Mouse (Mus musculus): ENCODE data around the gene Gm11985. TPM values are rescaled to one million over a fixed set of nuclear protein-coding genes. Genes with fewer than 3 reads are reported as not detected.
A peak's percentile ranks its signal among the peaks of the same experiment; 100 is the strongest.

The Gm11985 gene
- polyA plus RNA-seq, 1 experiment from 2014 or later: not detected

GRCm38 (mm10) chr11:7212126-7212798 lies 23.9 kb upstream of the Gm11985 start:
- Histone ChIP-seq H3K4me1 (ENCODE audit: control insufficient read depth, insufficient read depth, low read length) (peaks cover 12% of the 10 kb centered on the region; the same call in 1 of the 2 replicates), H3K9me3 (ENCODE audit: control insufficient read depth, low read length) (no peaks in the 10 kb centered on the region), H3K4me2 (ENCODE audit: low read depth, severe bottlenecking) (peak overlapping the region; percentile 90), H3K36me3 (ENCODE audit: control insufficient read depth, insufficient read depth, low read length) (no peaks in the 10 kb centered on the region), H3K27me3 (ENCODE audit: control insufficient read depth, insufficient read depth, low read length) (peaks cover 30% of the 10 kb centered on the region), H3K4me3 (ENCODE audit: low read depth, low read length) (peak overlapping the region; percentile 50), H3K27ac (replicated peaks; ENCODE audit: low read depth, low read length) (no peak overlapping the region), H3K9ac (ENCODE audit: low read length) (no peak overlapping the region)
- ATAC-seq (ENCODE audit: insufficient number of reproducible peaks, low FRiP score, low TSS enrichment, low read depth): no peak
- 16% methylated on average over 17 of the region's 17 CpGs for WGBS
- DNase-seq (ENCODE audit: low spot score): peak; percentile 49

- no peak overlapping the region for H3K9ac ChIP-seq (ENCODE audit: low read length)
- peaks cover 30% of the 10 kb centered on the region for H3K27me3 ChIP-seq (ENCODE audit: control insufficient read depth, insufficient read depth, low read length)
- ATAC-seq (ENCODE audit: insufficient number of reproducible peaks, low FRiP score, low TSS enrichment, low read depth) (no peak), DNase-seq (ENCODE audit: low spot score) (peak; percentile 39)
- no peaks in the 10 kb centered on the region for H3K36me3 ChIP-seq (ENCODE audit: control insufficient read depth, insufficient read depth, low read length)
- H3K9me3 ChIP-seq (ENCODE audit: control insufficient read depth, low read length): no peaks in the 10 kb centered on the region
- H3K4me2 ChIP-seq (ENCODE audit: low read depth, severe bottlenecking): peak overlapping the region; percentile 22; the same call in 1 of the 2 replicates
- H3K4me3 ChIP-seq (ENCODE audit: low read depth, low read length): 0 out of 2 replicates have a peak overlapping the region, but pooled peaks have one; percentile 6
- WGBS: 18% methylated on average over 9 of the region's 9 CpGs
- peaks cover 9% of the 10 kb centered on the region; the same call in 1 of the 2 replicates for H3K4me1 ChIP-seq (ENCODE audit: control insufficient read depth, insufficient read depth, low read length)
- H3K27ac ChIP-seq (replicated peaks; ENCODE audit: low read depth, low read length): no peak overlapping the region
These were observed 22.8 kb upstream of the Gm11985 start for GRCm38 (mm10) chr11:7211211-7211610.

DNA sequence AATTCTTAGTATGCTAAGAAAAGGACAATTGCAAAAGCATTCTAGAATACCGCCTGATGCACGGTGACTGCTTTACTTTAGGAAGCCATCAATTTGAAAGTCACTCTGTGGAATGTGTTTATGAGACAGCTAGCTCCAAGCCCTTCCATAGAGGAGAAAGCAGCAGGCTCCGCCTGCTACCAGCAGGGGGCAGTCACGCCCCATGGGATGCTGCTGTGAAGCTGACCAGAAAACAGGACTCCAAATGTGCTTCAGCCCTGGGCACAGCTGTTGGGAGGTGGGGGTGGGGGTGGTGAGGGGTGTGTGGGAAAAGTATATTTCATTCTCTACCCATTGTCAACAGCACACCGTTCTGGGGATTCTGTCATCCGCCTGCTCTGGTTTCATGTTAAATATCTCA lies 22.0 kb upstream of the Gm11985 start:
- peaks cover 30% of the 10 kb centered on the region for H3K27me3 ChIP-seq (ENCODE audit: control insufficient read depth, insufficient read depth, low read length)
- no peaks in the 10 kb centered on the region for H3K36me3 ChIP-seq (ENCODE audit: control insufficient read depth, insufficient read depth, low read length)
- no peak overlapping the region for H3K4me3 ChIP-seq (ENCODE audit: low read depth, low read length)
- H3K9ac ChIP-seq (ENCODE audit: low read length): no peak overlapping the region
- H3K4me1 ChIP-seq (ENCODE audit: control insufficient read depth, insufficient read depth, low read length): peaks cover 9% of the 10 kb centered on the region; the same call in 1 of the 2 replicates
- H3K9me3 ChIP-seq (ENCODE audit: control insufficient read depth, low read length): no peaks in the 10 kb centered on the region
- ATAC-seq (ENCODE audit: insufficient number of reproducible peaks, low FRiP score, low TSS enrichment, low read depth): peak; percentile 19; the same call in 1 of the 2 replicates
- WGBS: 14% methylated on average over 6 of the region's 6 CpGs
- H3K27ac ChIP-seq (replicated peaks; ENCODE audit: low read depth, low read length): no peak overlapping the region
- H3K4me2 ChIP-seq (ENCODE audit: low read depth, severe bottlenecking): no peak overlapping the region
- peak; percentile 87 for DNase-seq (ENCODE audit: low spot score)

DNA sequence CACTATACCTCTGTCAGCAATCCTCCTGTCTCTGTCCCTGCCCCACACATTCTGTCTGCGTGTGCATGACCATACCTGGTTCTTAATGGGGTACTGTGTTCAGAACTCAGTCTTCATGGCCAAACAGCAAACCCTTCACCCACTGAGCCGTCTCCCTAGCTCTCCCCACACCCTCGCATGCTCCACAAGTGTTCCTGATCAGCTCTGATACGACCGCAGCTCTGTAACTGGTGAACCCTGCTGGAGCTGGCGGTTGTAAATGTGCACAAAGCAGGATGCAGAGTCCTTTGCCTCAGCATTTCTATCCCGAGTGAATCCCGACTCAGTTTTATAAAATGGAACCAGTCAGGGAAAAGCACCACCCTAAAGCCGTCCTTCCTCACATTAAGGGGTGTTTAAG lies 15.5 kb upstream of the Gm11985 start:
- Histone ChIP-seq H3K4me2 (ENCODE audit: low read depth, severe bottlenecking) (no peak overlapping the region), H3K4me1 (ENCODE audit: control insufficient read depth, insufficient read depth, low read length) (no peaks in the 10 kb centered on the region), H3K9me3 (ENCODE audit: control insufficient read depth, low read length) (no peaks in the 10 kb centered on the region), H3K4me3 (ENCODE audit: low read depth, low read length) (no peak overlapping the region), H3K36me3 (ENCODE audit: control insufficient read depth, insufficient read depth, low read length) (no peaks in the 10 kb centered on the region), H3K27ac (replicated peaks; ENCODE audit: low read depth, low read length) (no peak overlapping the region), H3K27me3 (ENCODE audit: control insufficient read depth, insufficient read depth, low read length) (no peaks in the 10 kb centered on the region), H3K9ac (ENCODE audit: low read length) (no peak overlapping the region)
- 84% methylated on average over 9 of the region's 9 CpGs for WGBS
- DNase-seq (ENCODE audit: low spot score): no peak
- ATAC-seq (ENCODE audit: insufficient number of reproducible peaks, low FRiP score, low TSS enrichment, low read depth): no peak

- WGBS: 76% methylated on average over 7 of the region's 7 CpGs
These were observed 13.8 kb upstream of the Gm11985 start for GRCm38 (mm10) chr11:7202206-7202605.

DNA sequence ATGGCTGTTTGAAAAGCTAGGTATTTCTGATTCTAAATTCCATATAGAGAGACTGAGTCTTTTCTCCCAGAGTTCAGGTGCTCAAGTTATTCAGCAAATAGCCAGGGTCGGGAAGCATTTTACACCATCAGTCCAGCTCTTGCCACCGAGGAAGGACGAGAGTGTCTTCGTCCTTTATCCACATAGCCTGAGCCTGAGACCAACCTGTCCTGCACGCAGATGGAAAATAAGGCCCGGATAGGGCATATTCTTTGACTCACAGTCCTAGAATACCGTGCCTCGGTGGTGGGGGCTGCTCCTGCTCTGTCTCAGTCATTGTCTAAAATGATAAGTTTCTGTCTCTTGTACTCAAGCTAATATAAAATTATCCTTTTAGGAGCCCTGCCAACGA lies 12.0 kb upstream of the Gm11985 start:
- Histone ChIP-seq H3K9ac (ENCODE audit: low read length) (no peak overlapping the region), H3K27me3 (ENCODE audit: control insufficient read depth, insufficient read depth, low read length) (no peaks in the 10 kb centered on the region), H3K4me1 (ENCODE audit: control insufficient read depth, insufficient read depth, low read length) (no peaks in the 10 kb centered on the region), H3K4me3 (ENCODE audit: low read depth, low read length) (no peak overlapping the region), H3K27ac (replicated peaks; ENCODE audit: low read depth, low read length) (no peak overlapping the region), H3K4me2 (ENCODE audit: low read depth, severe bottlenecking) (no peak overlapping the region), H3K36me3 (ENCODE audit: control insufficient read depth, insufficient read depth, low read length) (no peaks in the 10 kb centered on the region), H3K9me3 (ENCODE audit: control insufficient read depth, low read length) (no peaks in the 10 kb centered on the region)
- ATAC-seq (ENCODE audit: insufficient number of reproducible peaks, low FRiP score, low TSS enrichment, low read depth) (no peak), DNase-seq (ENCODE audit: low spot score) (no peak)
- 80% methylated on average over 9 of the region's 9 CpGs for WGBS

More at GRCm38 (mm10) chr11:7202206-7202605, 13.8 kb upstream of the Gm11985 start:
- ATAC-seq (ENCODE audit: insufficient number of reproducible peaks, low FRiP score, low TSS enrichment, low read depth) (no peak), DNase-seq (ENCODE audit: low spot score) (no peak)
- Histone ChIP-seq H3K4me3 (ENCODE audit: low read depth, low read length) (no peak overlapping the region), H3K4me2 (ENCODE audit: low read depth, severe bottlenecking) (no peak overlapping the region), H3K27me3 (ENCODE audit: control insufficient read depth, insufficient read depth, low read length) (no peaks in the 10 kb centered on the region), H3K9ac (ENCODE audit: low read length) (no peak overlapping the region), H3K9me3 (ENCODE audit: control insufficient read depth, low read length) (no peaks in the 10 kb centered on the region), H3K36me3 (ENCODE audit: control insufficient read depth, insufficient read depth, low read length) (no peaks in the 10 kb centered on the region), H3K4me1 (ENCODE audit: control insufficient read depth, insufficient read depth, low read length) (no peaks in the 10 kb centered on the region), H3K27ac (replicated peaks; ENCODE audit: low read depth, low read length) (no peak overlapping the region)

- H3K9me3 ChIP-seq (ENCODE audit: control insufficient read depth, low read length): no peaks in the 10 kb centered on the region
- H3K27me3 ChIP-seq (ENCODE audit: control insufficient read depth, insufficient read depth, low read length): no peaks in the 10 kb centered on the region
- peak; percentile 65 for DNase-seq (ENCODE audit: low spot score)
- no peaks in the 10 kb centered on the region for H3K4me1 ChIP-seq (ENCODE audit: control insufficient read depth, insufficient read depth, low read length)
- no peak overlapping the region for H3K4me2 ChIP-seq (ENCODE audit: low read depth, severe bottlenecking)
- no peak overlapping the region for H3K9ac ChIP-seq (ENCODE audit: low read length)
- ATAC-seq (ENCODE audit: insufficient number of reproducible peaks, low FRiP score, low TSS enrichment, low read depth): no peak
- H3K4me3 ChIP-seq (ENCODE audit: low read depth, low read length): no peak overlapping the region
- H3K27ac ChIP-seq (replicated peaks; ENCODE audit: low read depth, low read length): no peak overlapping the region
- no peaks in the 10 kb centered on the region for H3K36me3 ChIP-seq (ENCODE audit: control insufficient read depth, insufficient read depth, low read length)
- WGBS: 54% methylated on average over 14 of the region's 14 CpGs
These were observed 11.5 kb upstream of the Gm11985 start for GRCm38 (mm10) chr11:7199736-7200392.

DNA sequence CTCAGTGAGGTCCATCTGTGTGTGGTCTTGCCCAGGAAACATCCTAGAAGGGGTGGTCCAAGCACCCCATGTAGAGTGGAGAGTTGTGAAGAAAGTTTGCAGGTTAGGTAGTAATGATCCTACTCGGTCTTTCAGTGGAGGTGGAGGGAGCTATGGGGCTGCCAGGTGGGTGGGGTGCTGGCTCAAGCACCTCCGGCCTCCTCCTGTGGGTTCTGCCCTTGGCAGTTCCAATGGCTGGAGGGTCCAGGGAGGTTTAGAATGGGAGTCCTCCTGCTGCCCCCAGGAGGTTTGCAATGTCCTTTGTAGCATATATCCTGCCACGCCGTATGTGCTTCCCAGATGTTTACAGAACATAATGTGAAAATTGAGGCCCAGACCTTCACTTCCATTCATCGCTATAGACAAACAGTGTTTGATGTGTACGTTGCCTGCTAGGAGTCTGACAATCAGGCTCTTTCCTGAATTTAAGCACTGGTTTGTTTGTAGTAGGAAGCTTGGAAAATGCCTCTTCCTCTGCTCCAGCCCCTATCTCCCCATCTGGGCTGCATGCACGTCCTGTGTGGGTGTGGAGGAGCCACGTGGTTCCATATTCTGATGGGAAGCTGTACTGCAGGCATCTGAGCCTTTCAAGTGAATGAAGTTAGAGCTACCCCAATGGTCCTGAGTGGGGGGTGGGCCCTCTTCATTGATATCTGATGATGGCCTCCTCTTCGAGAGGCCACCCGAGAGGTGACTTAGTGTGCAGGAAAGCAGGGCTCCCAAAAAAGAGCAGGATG lies 10.3 kb upstream of the Gm11985 start:
- Histone ChIP-seq H3K27ac (replicated peaks; ENCODE audit: low read depth, low read length) (no peak overlapping the region), H3K27me3 (ENCODE audit: control insufficient read depth, insufficient read depth, low read length) (no peaks in the 10 kb centered on the region), H3K9ac (ENCODE audit: low read length) (no peak overlapping the region), H3K36me3 (ENCODE audit: control insufficient read depth, insufficient read depth, low read length) (no peaks in the 10 kb centered on the region), H3K4me2 (ENCODE audit: low read depth, severe bottlenecking) (no peak overlapping the region), H3K4me3 (ENCODE audit: low read depth, low read length) (no peak overlapping the region), H3K4me1 (ENCODE audit: control insufficient read depth, insufficient read depth, low read length) (no peaks in the 10 kb centered on the region), H3K9me3 (ENCODE audit: control insufficient read depth, low read length) (no peaks in the 10 kb centered on the region)
- WGBS: 81% methylated on average over 10 of the region's 10 CpGs
- DNase-seq (ENCODE audit: low spot score): no peak
- ATAC-seq (ENCODE audit: insufficient number of reproducible peaks, low FRiP score, low TSS enrichment, low read depth): no peak
